Mouse (Mus musculus) CD8-positive naive resting alpha-beta T cell, adult 2 months (primary cell): ENCODE data around the gene Fam32a.

Source experiments
- DNase-seq, 2 experiments: peaks; one replicate each; pipeline ENCODE4 v3.0.0; 2022; ENCODE audit warnings: low read depth in 2 of 2, low spot score in 2 of 2

Gene Fam32a

GRCm38 (mm10) chr8:72273111-72273770 is 53.7 kb downstream of the Fam32a start:
- no peak for DNase-seq

- no peak for DNase-seq
Observed at GRCm38 (mm10) chr8:72273807-72274206, 54.3 kb downstream of the Fam32a start.
